Mouse (Mus musculus): ENCODE results near the gene Rnls. TPM values are rescaled to one million over a fixed set of nuclear protein-coding genes. Genes with fewer than 3 reads are reported as not detected.

The Rnls gene
- polyA plus RNA-seq, 1 experiment from 2014 or later, result 1.1 TPM

GRCm38 (mm10) chr19:33188766-33189165 lies 203.3 kb downstream of the Rnls start:
- no peak for ATAC-seq (ENCODE audit: insufficient read depth)
- H3K4me1 ChIP-seq (replicated peaks), result no peaks in the 10 kb centered on the region
- no peak overlapping the region for H3K4me3 ChIP-seq (replicated peaks)
- no peak overlapping the region for H3K4me2 ChIP-seq
- no peaks in the 10 kb centered on the region for H3K9me3 ChIP-seq (replicated peaks)
- no peaks in the 10 kb centered on the region for H3K36me3 ChIP-seq (replicated peaks)
- H3K9ac ChIP-seq, result no peak overlapping the region
- WGBS (ENCODE audit: insufficient replicate concordance), result 56% methylated on average over 1 of the region's 1 CpGs
- no peak overlapping the region for H3K27ac ChIP-seq (replicated peaks)
- no peaks in the 10 kb centered on the region for H3K27me3 ChIP-seq

- H3K36me3 ChIP-seq (replicated peaks), result no peaks in the 10 kb centered on the region
- H3K4me3 ChIP-seq (replicated peaks), result no peak overlapping the region
- H3K27me3 ChIP-seq, result no peaks in the 10 kb centered on the region
- no peak for ATAC-seq (ENCODE audit: insufficient read depth)
- H3K9ac ChIP-seq, result no peak overlapping the region
- H3K4me1 ChIP-seq (replicated peaks), result no peaks in the 10 kb centered on the region
- no peaks in the 10 kb centered on the region for H3K9me3 ChIP-seq (replicated peaks)
- H3K27ac ChIP-seq (replicated peaks), result no peak overlapping the region
- WGBS (ENCODE audit: insufficient replicate concordance), result 58% methylated on average over 5 of the region's 5 CpGs
- no peak overlapping the region for H3K4me2 ChIP-seq
These were observed 212.5 kb downstream of the Rnls start for GRCm38 (mm10) chr19:33179595-33179994.

- WGBS (ENCODE audit: insufficient replicate concordance), result 74% methylated on average over 3 of the region's 3 CpGs
- H3K9ac ChIP-seq, result no peak overlapping the region
- no peaks in the 10 kb centered on the region for H3K27me3 ChIP-seq
- no peak overlapping the region for H3K27ac ChIP-seq (replicated peaks)
- H3K4me2 ChIP-seq, result no peak overlapping the region
- H3K36me3 ChIP-seq (replicated peaks), result no peaks in the 10 kb centered on the region
- ATAC-seq (ENCODE audit: insufficient read depth), result no peak
- no peaks in the 10 kb centered on the region for H3K4me1 ChIP-seq (replicated peaks)
- H3K9me3 ChIP-seq (replicated peaks), result no peaks in the 10 kb centered on the region
- no peak overlapping the region for H3K4me3 ChIP-seq (replicated peaks)
These were observed 213.2 kb downstream of the Rnls start for GRCm38 (mm10) chr19:33178866-33179265.

- Histone ChIP-seq H3K27me3 (no peaks in the 10 kb centered on the region), H3K27ac (replicated peaks) (no peak overlapping the region), H3K4me2 (no peak overlapping the region), H3K4me3 (replicated peaks) (no peak overlapping the region), H3K4me1 (replicated peaks) (no peaks in the 10 kb centered on the region), H3K36me3 (replicated peaks) (no peaks in the 10 kb centered on the region), H3K9ac (no peak overlapping the region), H3K9me3 (replicated peaks) (no peaks in the 10 kb centered on the region)
- WGBS (ENCODE audit: insufficient replicate concordance), result 41% methylated on average over 6 of the region's 6 CpGs
- no peak for ATAC-seq (ENCODE audit: insufficient read depth)
These were observed 213.7 kb downstream of the Rnls start for GRCm38 (mm10) chr19:33178367-33178766.

- no peak overlapping the region for H3K27ac ChIP-seq (replicated peaks)
- no peak overlapping the region for H3K9ac ChIP-seq
- no peaks in the 10 kb centered on the region for H3K36me3 ChIP-seq (replicated peaks)
- no peaks in the 10 kb centered on the region for H3K27me3 ChIP-seq
- no peak for ATAC-seq (ENCODE audit: insufficient read depth)
- no peak overlapping the region for H3K4me2 ChIP-seq
- no peaks in the 10 kb centered on the region for H3K4me1 ChIP-seq (replicated peaks)
- H3K9me3 ChIP-seq (replicated peaks), result no peaks in the 10 kb centered on the region
- no peak overlapping the region for H3K4me3 ChIP-seq (replicated peaks)
These were observed 218.1 kb downstream of the Rnls start for GRCm38 (mm10) chr19:33173991-33174390.

- Histone ChIP-seq H3K27ac (replicated peaks) (no peak overlapping the region), H3K4me2 (no peak overlapping the region), H3K4me1 (replicated peaks) (no peaks in the 10 kb centered on the region), H3K9me3 (replicated peaks) (no peaks in the 10 kb centered on the region), H3K36me3 (replicated peaks) (no peaks in the 10 kb centered on the region), H3K4me3 (replicated peaks) (no peak overlapping the region), H3K9ac (no peak overlapping the region), H3K27me3 (no peaks in the 10 kb centered on the region)
- 69% methylated on average over 6 of the region's 6 CpGs for WGBS (ENCODE audit: insufficient replicate concordance)
- ATAC-seq (ENCODE audit: insufficient read depth), result no peak
These were observed 222.2 kb downstream of the Rnls start for GRCm38 (mm10) chr19:33169881-33170280.

- Histone ChIP-seq H3K9ac (no peak overlapping the region), H3K4me1 (replicated peaks) (no peaks in the 10 kb centered on the region), H3K4me3 (replicated peaks) (no peak overlapping the region), H3K4me2 (peak overlapping the region; percentile 18; the same call in 1 of the 2 replicates), H3K27me3 (no peaks in the 10 kb centered on the region), H3K27ac (replicated peaks) (no peak overlapping the region), H3K36me3 (replicated peaks) (no peaks in the 10 kb centered on the region), H3K9me3 (replicated peaks) (no peaks in the 10 kb centered on the region)
- WGBS (ENCODE audit: insufficient replicate concordance), result 64% methylated on average over 17 of the region's 17 CpGs
- no peak for ATAC-seq (ENCODE audit: insufficient read depth)
These were observed 224.4 kb downstream of the Rnls start for GRCm38 (mm10) chr19:33167528-33168264.

GRCm38 (mm10) chr19:33164801-33165200 lies 227.3 kb downstream of the Rnls start:
- H3K9me3 ChIP-seq (replicated peaks), result no peaks in the 10 kb centered on the region
- ATAC-seq (ENCODE audit: insufficient read depth), result no peak
- H3K4me2 ChIP-seq, result no peak overlapping the region
- H3K27ac ChIP-seq (replicated peaks), result no peak overlapping the region
- no peaks in the 10 kb centered on the region for H3K27me3 ChIP-seq
- H3K36me3 ChIP-seq (replicated peaks), result no peaks in the 10 kb centered on the region
- H3K4me3 ChIP-seq (replicated peaks), result no peak overlapping the region
- H3K9ac ChIP-seq, result no peak overlapping the region
- H3K4me1 ChIP-seq (replicated peaks), result no peaks in the 10 kb centered on the region
- 51% methylated on average over 5 of the region's 5 CpGs for WGBS (ENCODE audit: insufficient replicate concordance)

- no peak for ATAC-seq (ENCODE audit: insufficient read depth)
- no peak overlapping the region for H3K4me3 ChIP-seq (replicated peaks)
- no peaks in the 10 kb centered on the region for H3K9me3 ChIP-seq (replicated peaks)
- no peak overlapping the region for H3K4me2 ChIP-seq
- no peaks in the 10 kb centered on the region for H3K36me3 ChIP-seq (replicated peaks)
- WGBS (ENCODE audit: insufficient replicate concordance), result 66% methylated on average over 1 of the region's 1 CpGs
- H3K27ac ChIP-seq (replicated peaks), result no peak overlapping the region
- no peaks in the 10 kb centered on the region for H3K27me3 ChIP-seq
- H3K4me1 ChIP-seq (replicated peaks), result no peaks in the 10 kb centered on the region
- H3K9ac ChIP-seq, result no peak overlapping the region
These were observed 230.2 kb downstream of the Rnls start for GRCm38 (mm10) chr19:33161903-33162302.

GRCm38 (mm10) chr19:33159897-33160296 lies 232.2 kb downstream of the Rnls start:
- Histone ChIP-seq H3K4me1 (replicated peaks) (no peaks in the 10 kb centered on the region), H3K36me3 (replicated peaks) (no peaks in the 10 kb centered on the region), H3K4me3 (replicated peaks) (no peak overlapping the region), H3K9ac (no peak overlapping the region), H3K27me3 (no peaks in the 10 kb centered on the region), H3K4me2 (no peak overlapping the region), H3K9me3 (replicated peaks) (no peaks in the 10 kb centered on the region), H3K27ac (replicated peaks) (no peak overlapping the region)
- WGBS (ENCODE audit: insufficient replicate concordance), result 60% methylated on average over 2 of the region's 2 CpGs
- no peak for ATAC-seq (ENCODE audit: insufficient read depth)

GRCm38 (mm10) chr19:33159192-33159591 lies 232.9 kb downstream of the Rnls start:
- H3K9ac ChIP-seq, result no peak overlapping the region
- 75% methylated on average over 1 of the region's 1 CpGs for WGBS (ENCODE audit: insufficient replicate concordance)

GRCm38 (mm10) chr19:33158234-33158633 lies 233.9 kb downstream of the Rnls start:
- Histone ChIP-seq H3K4me2 (no peak overlapping the region), H3K9ac (no peak overlapping the region), H3K4me1 (replicated peaks) (no peaks in the 10 kb centered on the region), H3K27me3 (no peaks in the 10 kb centered on the region), H3K27ac (replicated peaks) (no peak overlapping the region), H3K9me3 (replicated peaks) (no peaks in the 10 kb centered on the region), H3K4me3 (replicated peaks) (no peak overlapping the region), H3K36me3 (replicated peaks) (no peaks in the 10 kb centered on the region)
- 36% methylated on average over 2 of the region's 2 CpGs for WGBS (ENCODE audit: insufficient replicate concordance)
- ATAC-seq (ENCODE audit: insufficient read depth), result no peak

More at GRCm38 (mm10) chr19:33159192-33159591, 232.9 kb downstream of the Rnls start:
- H3K9me3 ChIP-seq (replicated peaks), result no peaks in the 10 kb centered on the region
- H3K4me1 ChIP-seq (replicated peaks), result no peaks in the 10 kb centered on the region
- H3K4me2 ChIP-seq, result no peak overlapping the region
- no peaks in the 10 kb centered on the region for H3K27me3 ChIP-seq
- H3K4me3 ChIP-seq (replicated peaks), result no peak overlapping the region
- no peak for ATAC-seq (ENCODE audit: insufficient read depth)
- no peak overlapping the region for H3K27ac ChIP-seq (replicated peaks)
- H3K36me3 ChIP-seq (replicated peaks), result no peaks in the 10 kb centered on the region
